Mouse (Mus musculus) olfactory bulb, adult 2 months (tissue): ENCODE results near the gene Parp8.

ENCODE experiments used
- CTCF ChIP-seq: fragments of 200-500 bp; IDR thresholded peaks from 2 replicates; pipeline ENCODE4 v1.5.1; 2012; ENCODE audit warnings: low read depth, mild to moderate bottlenecking, low read length, moderate library complexity; ENCODE audit not compliant: insufficient read depth
- POLR2A ChIP-seq: fragments of 200-500 bp; IDR thresholded peaks from 2 replicates; pipeline ENCODE4 v1.6.1; 2012; ENCODE audit warnings: mild to moderate bottlenecking, low read depth, low read length, moderate library complexity; ENCODE audit not compliant: insufficient read depth

DNA sequence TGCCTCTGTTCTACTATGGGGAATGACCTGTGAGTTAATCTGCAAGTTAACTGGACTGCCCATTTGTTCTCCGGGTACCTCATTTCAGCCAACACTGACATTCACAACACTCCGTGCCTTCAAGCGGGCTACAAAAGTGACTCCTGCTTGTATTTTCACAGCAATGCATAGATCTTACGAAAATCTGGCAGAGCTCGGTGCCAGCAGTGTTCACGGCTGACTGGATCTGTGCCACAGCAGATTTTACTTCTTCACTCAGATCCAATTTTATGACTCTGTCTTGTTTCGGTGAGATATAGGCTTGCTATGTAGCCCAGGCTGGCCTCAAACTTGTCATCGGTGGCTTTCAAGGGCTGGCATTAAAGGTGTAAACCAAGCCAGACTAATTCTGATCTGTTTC is 15.2 kb downstream of the Parp8 start:
- no peak for TF ChIP-seq POLR2A
- TF ChIP-seq CTCF: no peak
